Mouse (Mus musculus): ENCODE data around the gene Cdk15. TPM values are rescaled to one million over a fixed set of nuclear protein-coding genes. Genes with fewer than 3 reads are reported as not detected.

The Cdk15 gene
- under 1 TPM in 1 of 2 experiments, not detected in 1; 0.34 TPM for total RNA-seq (2021)

DNA sequence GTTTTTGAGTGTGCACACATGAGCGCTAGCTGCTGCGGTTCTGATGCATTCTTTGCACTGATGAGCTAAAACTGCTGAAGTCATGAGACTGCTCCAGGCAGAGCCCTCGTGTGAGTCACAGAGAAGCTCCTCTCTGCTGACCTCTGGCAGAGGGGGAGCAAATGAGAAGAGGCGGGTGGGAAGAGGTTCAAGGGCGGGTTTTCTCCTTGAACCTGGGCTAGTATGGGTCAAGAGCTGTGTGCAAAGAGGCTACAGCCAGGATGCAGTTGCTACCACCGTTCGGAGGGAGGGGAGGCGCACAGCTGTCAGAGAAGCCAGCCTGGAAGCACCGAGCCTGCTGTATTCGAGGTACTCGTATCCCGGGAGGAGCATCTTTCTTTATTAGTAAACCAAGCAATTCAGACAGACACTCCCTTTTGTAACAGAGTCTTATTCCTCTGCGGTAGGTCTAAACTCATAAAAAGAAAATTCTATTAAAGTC is at the start of gene Cdk15:
Cdk15 (plus strand) TSS at position 156 of the 481 bp plus-strand sequence.
- intact Hi-C loops (cut with DNase I): loop anchor here (10.0 kb wide), 1 partner anchor 368 kb away; no protein-coding TSS in a partner anchor
- DNase-seq: no peak

DNA sequence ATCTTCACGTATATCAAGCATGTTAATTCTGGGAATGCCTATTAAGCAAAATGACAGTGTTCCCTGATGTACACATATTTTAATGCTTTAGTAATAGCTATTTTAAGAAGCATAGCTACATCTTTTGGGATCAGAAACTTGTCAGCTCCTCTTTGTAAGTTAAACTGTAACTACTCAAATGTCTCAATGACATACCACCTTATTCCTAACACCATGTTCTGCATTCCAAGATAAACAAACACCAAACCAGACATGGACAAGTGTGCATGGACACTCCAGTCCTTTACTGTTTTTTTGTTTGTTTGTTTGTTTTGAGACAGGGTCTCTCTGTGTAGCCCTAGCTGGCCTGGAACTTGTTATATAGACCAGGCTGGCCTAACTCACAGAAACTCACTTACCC is 48.4 kb upstream of the Cdk15 start:
- intact Hi-C loops (cut with DNase I): loop anchor here (10.0 kb wide), 1 partner anchor 294 kb away; no protein-coding TSS in a partner anchor
- no peak for DNase-seq

DNA sequence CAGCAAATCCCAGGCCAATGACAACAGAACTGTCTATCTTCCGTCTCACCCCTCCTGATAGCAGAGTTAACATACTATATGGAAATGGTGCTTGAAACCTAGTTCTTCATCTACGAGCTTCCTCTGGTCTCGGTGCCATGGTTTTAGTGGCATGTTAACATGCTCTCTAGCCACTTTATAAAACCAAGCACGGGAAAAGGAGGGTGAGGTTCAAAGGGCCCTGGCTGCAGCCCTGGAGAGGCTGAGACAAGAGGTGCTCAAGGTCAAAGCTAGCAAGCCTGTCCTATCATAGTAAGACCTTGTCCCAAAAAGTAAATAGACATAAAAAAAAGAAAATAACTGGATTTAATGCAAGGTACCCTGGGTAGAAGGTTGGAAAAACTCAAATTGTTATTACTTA is 45.1 kb upstream of the Cdk15 start:
- intact Hi-C loops (cut with DNase I): no loop called here
- no peak for DNase-seq

GRCm38 (mm10) chr1:59212076-59212779 is 44.5 kb upstream of the Cdk15 start:
- intact Hi-C loops (cut with DNase I): no loop called here
- DNase-seq: no peak

GRCm38 (mm10) chr1:59212951-59213350 is 43.8 kb upstream of the Cdk15 start:
- DNase-seq: no peak

GRCm38 (mm10) chr1:59215446-59215845 is 41.3 kb upstream of the Cdk15 start:
- intact Hi-C loops (cut with DNase I): no loop called here
- DNase-seq: peak; percentile 49

More at GRCm38 (mm10) chr1:59212951-59213350, 43.8 kb upstream of the Cdk15 start:
- intact Hi-C loops (cut with DNase I): no loop called here

- intact Hi-C loops (cut with DNase I): no loop called here
- no peak for DNase-seq
Measured at GRCm38 (mm10) chr1:59220371-59220770, 36.3 kb upstream of the Cdk15 start.

DNA sequence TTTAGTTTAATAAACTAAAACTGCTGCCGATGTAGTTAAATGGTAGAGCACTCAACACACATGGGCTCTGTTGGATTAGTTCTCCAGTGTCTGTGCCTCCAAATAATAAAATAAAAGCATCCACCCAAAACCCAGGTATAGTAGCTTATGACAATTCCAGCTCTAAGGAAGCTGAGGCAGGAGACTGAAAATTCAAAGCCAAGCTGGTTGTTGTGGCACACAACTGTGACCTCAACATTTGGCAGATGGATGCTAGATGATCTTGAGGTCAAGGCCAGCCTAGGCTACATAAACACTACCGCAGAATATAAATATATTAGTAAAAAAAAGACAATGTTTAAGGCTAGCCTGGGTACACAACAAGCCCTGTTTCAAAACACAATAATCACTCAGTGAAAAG is 35.1 kb upstream of the Cdk15 start:
- intact Hi-C loops (cut with DNase I): no loop called here
- DNase-seq: no peak

GRCm38 (mm10) chr1:59222101-59222825 is 34.4 kb upstream of the Cdk15 start:
- intact Hi-C loops (cut with DNase I): no loop called here
- no peak for DNase-seq

- intact Hi-C loops (cut with DNase I): no loop called here
- no peak for DNase-seq
Measured at GRCm38 (mm10) chr1:59228552-59228951, 28.2 kb upstream of the Cdk15 start.

- intact Hi-C loops (cut with DNase I): no loop called here
- DNase-seq: no peak
Measured at GRCm38 (mm10) chr1:59229187-59229586, 27.5 kb upstream of the Cdk15 start.

DNA sequence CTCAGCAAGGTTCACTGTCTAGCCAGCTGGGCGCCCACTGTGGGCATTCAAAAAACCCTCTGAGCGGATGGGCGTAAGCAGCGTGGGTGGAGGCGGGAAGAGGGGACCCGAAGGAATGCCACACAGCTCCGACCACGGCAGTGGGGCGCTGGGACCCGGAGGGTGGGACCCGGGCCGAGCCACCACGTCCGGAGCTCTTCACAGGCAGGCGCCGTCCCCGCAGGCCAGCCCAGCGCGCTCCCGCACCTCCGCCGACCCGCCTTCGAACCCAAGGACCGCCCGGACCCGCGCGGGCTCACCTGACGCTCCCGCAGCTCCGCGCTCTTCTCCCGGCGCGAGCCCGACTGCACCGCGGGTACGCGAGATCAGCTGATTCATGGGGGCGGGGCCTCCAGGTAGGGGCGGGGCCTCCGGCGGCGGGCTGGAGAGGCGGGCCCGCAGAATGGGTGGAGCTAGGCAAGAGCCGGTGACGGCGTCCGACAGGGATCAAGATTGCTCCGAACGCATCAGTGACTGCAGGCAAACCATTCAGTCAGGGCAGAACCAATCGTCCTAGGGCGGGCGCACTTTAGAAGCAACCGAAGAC is 19.8 kb upstream of the Cdk15 start, which contains the start of gene Als2:
Als2 (minus strand) TSS at position 376 of the 586 bp plus-strand sequence.
- intact Hi-C loops (cut with DNase I): no loop called here
- DNase-seq: peak; percentile 100

- DNase-seq: peak; percentile 63
- intact Hi-C loops (cut with DNase I): no loop called here
Measured at GRCm38 (mm10) chr1:59237614-59238211, 19.0 kb upstream of the Cdk15 start.

- DNase-seq: no peak
- intact Hi-C loops (cut with DNase I): no loop called here
Measured at GRCm38 (mm10) chr1:59243770-59244169, 12.9 kb upstream of the Cdk15 start.

- intact Hi-C loops (cut with DNase I): no loop called here
- DNase-seq: peak; percentile 70
Measured at GRCm38 (mm10) chr1:59247602-59248001, 9.1 kb upstream of the Cdk15 start.

- intact Hi-C loops (cut with DNase I): loop anchor here (10.0 kb wide), 1 partner anchor 372 kb away; no protein-coding TSS in a partner anchor
- DNase-seq: peak; percentile 25
Measured at GRCm38 (mm10) chr1:59252762-59253161, 3.9 kb upstream of the Cdk15 start.

DNA sequence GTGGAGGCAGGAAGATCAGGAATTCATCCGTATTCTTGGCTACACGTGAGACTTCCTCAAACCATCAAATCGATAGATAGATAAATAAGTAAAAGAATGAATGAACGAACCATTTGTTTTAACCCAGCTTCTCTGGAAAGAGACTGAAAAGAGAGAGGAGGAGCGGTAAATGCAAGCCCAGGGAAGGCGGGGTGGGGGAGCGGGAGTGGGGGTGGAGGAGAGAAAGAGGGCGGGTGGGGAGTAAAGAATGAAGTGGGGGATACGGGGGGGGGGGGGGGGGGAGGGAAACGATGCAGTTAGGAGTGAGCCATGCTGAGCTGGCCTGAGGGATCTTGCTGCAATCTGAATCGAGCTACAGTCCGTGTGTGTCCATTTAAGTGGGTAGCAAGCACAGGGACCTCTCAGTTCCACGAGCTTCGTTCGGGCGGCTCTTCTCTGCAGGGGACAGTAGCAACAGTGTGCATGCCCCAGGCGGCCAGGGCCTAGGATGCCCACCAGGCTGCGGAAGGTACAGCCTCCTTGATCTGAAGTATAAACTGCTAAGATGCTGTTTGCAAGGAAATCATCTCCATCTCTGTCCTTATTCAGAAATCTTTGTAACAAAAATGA is 3.3 kb upstream of the Cdk15 start:
- intact Hi-C loops (cut with DNase I): loop anchor here (10.0 kb wide), 1 partner anchor 371 kb away; no protein-coding TSS in a partner anchor
- DNase-seq: peak; percentile 15

DNA sequence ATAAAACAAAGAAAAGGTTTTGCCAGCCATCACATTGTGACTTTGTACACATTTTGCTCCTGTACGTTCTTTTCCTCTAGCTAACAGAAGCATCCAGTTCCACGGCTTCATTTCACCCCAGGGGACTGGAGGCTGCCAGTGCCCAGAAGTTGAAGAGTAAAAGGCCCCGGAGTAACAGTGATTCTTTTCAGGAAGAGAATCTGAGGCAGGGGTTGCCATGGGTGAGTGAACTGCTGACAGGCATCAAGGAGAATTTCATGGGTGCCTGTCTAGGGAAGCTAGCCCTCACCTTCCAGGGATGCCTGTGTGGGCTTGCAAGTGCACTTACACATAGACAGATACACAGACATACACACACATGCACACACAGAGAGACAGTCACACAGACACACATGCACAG is 1.0 kb downstream of the Cdk15 start:
- intact Hi-C loops (cut with DNase I): loop anchor here (10.0 kb wide), 1 partner anchor 367 kb away; no protein-coding TSS in a partner anchor
- DNase-seq: no peak

- DNase-seq: no peak
- intact Hi-C loops (cut with DNase I): no loop called here
Measured at GRCm38 (mm10) chr1:59268931-59269330, 12.2 kb downstream of the Cdk15 start.

DNA sequence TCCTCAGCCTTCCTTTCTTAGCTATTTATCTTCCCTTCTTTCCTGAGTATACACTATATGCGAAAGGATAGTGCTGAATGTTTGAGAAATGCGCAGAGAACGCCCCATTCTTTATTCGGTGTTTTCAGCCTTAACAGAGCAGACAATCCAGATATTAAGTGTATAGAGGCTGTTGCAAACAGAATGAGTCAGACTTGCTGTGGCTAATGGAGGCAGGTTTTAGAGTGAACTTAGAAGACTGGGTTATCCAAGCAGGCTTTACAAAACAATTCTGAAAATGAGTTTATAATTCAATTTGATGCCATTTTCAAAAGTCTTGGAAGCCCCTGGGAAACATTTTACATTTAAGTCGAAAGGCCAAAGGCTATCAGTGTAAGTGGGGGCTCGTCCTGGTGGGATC is 12.8 kb downstream of the Cdk15 start:
- DNase-seq: no peak
- intact Hi-C loops (cut with DNase I): no loop called here
